In the genomic region with DNA sequence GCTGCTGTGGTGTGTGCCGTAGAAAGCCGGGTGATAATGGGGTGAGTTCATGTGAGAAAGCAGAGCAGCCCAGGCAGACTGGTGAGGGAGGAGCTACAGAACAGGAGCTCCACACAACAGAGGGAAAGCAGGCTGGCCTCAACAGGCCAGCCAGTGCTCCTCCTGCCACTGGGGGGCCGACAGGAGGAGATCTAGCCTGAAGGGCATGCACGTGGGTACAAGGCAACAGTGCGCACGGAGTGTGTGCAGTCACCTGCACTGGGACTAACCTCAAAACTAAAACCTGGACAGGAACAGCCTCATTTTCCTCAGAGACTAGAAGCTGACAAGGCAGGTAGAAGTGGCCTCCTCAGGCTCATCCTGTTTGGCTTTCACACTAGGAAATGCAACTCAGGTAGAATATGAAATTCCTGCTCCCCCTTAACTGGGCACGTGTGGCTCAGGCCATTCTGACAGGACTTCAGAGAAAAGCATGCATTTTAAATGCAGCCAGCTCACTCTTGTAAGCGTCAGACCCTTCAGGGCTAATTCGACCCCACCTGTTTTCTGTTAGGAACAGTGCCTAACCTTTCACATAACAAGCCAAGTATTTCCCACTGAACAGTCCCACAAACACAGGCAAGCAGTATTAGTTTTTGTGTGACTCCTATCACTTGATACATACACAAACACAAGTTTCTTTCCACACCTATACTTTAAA, we compare ENCODE assay signal across 8 mouse cellular contexts. TPM values are rescaled to one million over a fixed set of nuclear protein-coding genes. Genes with fewer than 3 reads are reported as not detected.
A peak's percentile ranks its signal among the peaks of the same experiment; 100 is the strongest.
DNase-seq lines count a peak whose midpoint lies in the region; ATAC-seq and TF ChIP-seq lines count a peak whose summit lies in the region.

No protein-coding gene starts in this region.

- peaks cover 27% of the 10 kb centered on the region for H3K36me3 ChIP-seq in heart, embryonic 11.5 days (ENCODE audit: control insufficient read depth, insufficient read depth, low read length)
- peaks cover 31% of the 10 kb centered on the region for H3K36me3 ChIP-seq in hindbrain, postnatal 0 days (ENCODE audit: insufficient read depth, low read length)
- peaks cover 15% of the 10 kb centered on the region for H3K36me3 ChIP-seq in liver, embryonic 16.5 days (ENCODE audit: control insufficient read depth, insufficient read depth)

- intact Hi-C loops in heart, postnatal 36 days (cut with DNase I) = loop anchor here (10.0 kb wide), 3 partner anchors 291 to 419 kb away; no protein-coding TSS in a partner anchor

- WGBS in heart, embryonic 11.5 days (ENCODE audit: insufficient replicate concordance) = 42% methylated on average over 9 of the region's 9 CpGs
- 44% methylated on average over 9 of the region's 9 CpGs for WGBS in hindbrain, postnatal 0 days
- WGBS in liver, embryonic 16.5 days (ENCODE audit: insufficient replicate concordance) = 38% methylated on average over 9 of the region's 9 CpGs

- peaks cover 40% of the 10 kb centered on the region for H3K4me1 ChIP-seq in heart, embryonic 11.5 days (ENCODE audit: control insufficient read depth, insufficient read depth, low read length)
- H3K4me1 ChIP-seq in hindbrain, postnatal 0 days (ENCODE audit: insufficient read depth, low read length) = peaks cover 12% of the 10 kb centered on the region; the same call in 1 of the 2 replicates
- H3K4me1 ChIP-seq in liver, embryonic 16.5 days (ENCODE audit: control insufficient read depth, low read depth, low read length) = peaks cover 24% of the 10 kb centered on the region

- H3K9ac ChIP-seq in heart, embryonic 11.5 days (ENCODE audit: low read depth, low read length) = no peak overlapping the region
- H3K9ac ChIP-seq in hindbrain, postnatal 0 days (replicated peaks; ENCODE audit: low read length) = no peak overlapping the region
- no peak overlapping the region for H3K9ac ChIP-seq in liver, embryonic 16.5 days (ENCODE audit: low read depth, low read length)

- no peaks in the 10 kb centered on the region for H3K27me3 ChIP-seq in heart, embryonic 11.5 days (ENCODE audit: control insufficient read depth, insufficient read depth, low read length)
- H3K27me3 ChIP-seq in hindbrain, postnatal 0 days (ENCODE audit: insufficient read depth, low read length) = no peaks in the 10 kb centered on the region
- no peaks in the 10 kb centered on the region for H3K27me3 ChIP-seq in liver, embryonic 16.5 days (ENCODE audit: control insufficient read depth, insufficient read depth, low read depth, low read length)

- no peak overlapping the region for H3K4me2 ChIP-seq in heart, embryonic 11.5 days
- no peak overlapping the region for H3K4me2 ChIP-seq in hindbrain, postnatal 0 days (ENCODE audit: low read depth, low read length)
- no peak overlapping the region for H3K4me2 ChIP-seq in liver, embryonic 16.5 days (ENCODE audit: low read depth, low read length)

- H3K4me3 ChIP-seq in heart, embryonic 11.5 days (ENCODE audit: low read depth, low read length) = no peak overlapping the region
- no peak overlapping the region for H3K4me3 ChIP-seq in hindbrain, postnatal 0 days (ENCODE audit: low read length)
- H3K4me3 ChIP-seq in liver, embryonic 16.5 days (ENCODE audit: low read depth, low read length) = no peak overlapping the region

- no peaks in the 10 kb centered on the region for H3K9me3 ChIP-seq in heart, embryonic 11.5 days (replicated peaks; ENCODE audit: control insufficient read depth, low read length)
- no peaks in the 10 kb centered on the region for H3K9me3 ChIP-seq in hindbrain, postnatal 0 days (ENCODE audit: low read length)
- no peaks in the 10 kb centered on the region for H3K9me3 ChIP-seq in liver, embryonic 16.5 days (replicated peaks; ENCODE audit: control insufficient read depth, low read length)

- 0 out of 2 replicates have a peak, but pooled peaks have one; percentile 49 for ATAC-seq in heart, embryonic 11.5 days (replicated peaks; ENCODE audit: insufficient number of reproducible peaks, low FRiP score, low TSS enrichment)
- peak; percentile 46; the same call in 1 of the 2 replicates for ATAC-seq in hindbrain, postnatal 0 days
- peak; percentile 20; the same call in 1 of the 2 replicates for ATAC-seq in liver, embryonic 16.5 days (ENCODE audit: low read depth)

- no peak for DNase-seq in heart, postnatal 36 days
- peak; percentile 58 for DNase-seq in R1 (ENCODE audit: low read depth, low spot score)
- DNase-seq in hindbrain, postnatal 0 days (ENCODE audit: low spot score) = no peak
- DNase-seq in adrenal gland, postnatal 36 days = no peak
- no peak for DNase-seq in ovary, postnatal 10 days (ENCODE audit: low spot score)
- no peak for DNase-seq in testis, postnatal 10 days (ENCODE audit: low spot score)

- TF ChIP-seq CTCF in hindbrain, postnatal 0 days (IDR thresholded peaks at IDR 0.05; ENCODE audit: low read depth) = peak; percentile 41

- H3K27ac ChIP-seq in heart, embryonic 11.5 days (ENCODE audit: low read depth, low read length) = no peak overlapping the region
- no peak overlapping the region for H3K27ac ChIP-seq in hindbrain, postnatal 0 days
- H3K27ac ChIP-seq in liver, embryonic 16.5 days (ENCODE audit: low read length) = no peak overlapping the region

RNA-seq across cellular contexts. Expression of gene Cep68, which starts 5.9 kb away (rescaled TPM):
- 32.0 and 32.8 TPM in 2 replicates for polyA plus RNA-seq in heart, embryonic 11.5 days (2014; fragmentation: Nextera tagmentation; extraction: Ambion mirVana)
- total RNA-seq in heart, postnatal 36 days (2021) = 10 to 100 TPM; 41.8 to 47.5 TPM
- 43.5 and 61.1 TPM in 2 replicates for total RNA-seq in hindbrain, postnatal 0 days (2014; rRNA removed)
- polyA plus RNA-seq in hindbrain, postnatal 0 days (2015; fragmentation: Nextera tagmentation; extraction: Ambion mirVana) = 23.1 and 24.4 TPM in 2 replicates
- polyA plus RNA-seq in liver, embryonic 16.5 days (2015; fragmentation: Nextera tagmentation; extraction: Ambion mirVana) = 6.8 and 7.4 TPM in 2 replicates
- 10 to 100 TPM; 18.6 to 24.1 TPM for total RNA-seq in adrenal gland, postnatal 36 days (2021)

RNA-seq across cellular contexts. Expression of gene Rab1a, which starts 42.1 kb away (rescaled TPM):
- polyA plus RNA-seq in heart, embryonic 11.5 days (2014; fragmentation: Nextera tagmentation; extraction: Ambion mirVana) = 197 and 209 TPM in 2 replicates
- total RNA-seq in heart, postnatal 36 days (2021) = 100 to 1,000 TPM; 128 to 130 TPM
- 92.4 and 100 TPM in 2 replicates for total RNA-seq in hindbrain, postnatal 0 days (2014; rRNA removed)
- 310 TPM in 2 replicates for polyA plus RNA-seq in hindbrain, postnatal 0 days (2015; fragmentation: Nextera tagmentation; extraction: Ambion mirVana)
- 93.3 and 96.9 TPM in 2 replicates for polyA plus RNA-seq in liver, embryonic 16.5 days (2015; fragmentation: Nextera tagmentation; extraction: Ambion mirVana)
- total RNA-seq in adrenal gland, postnatal 36 days (2021) = 100 to 1,000 TPM; 173 to 176 TPM
